Mouse (Mus musculus) kidney, adult 2 months (tissue): Measurements from ENCODE around the gene Ptprn2.

ENCODE experiments used
- CTCF ChIP-seq: fragments of 200-500 bp; conservative IDR thresholded peaks from 2 replicates; pipeline ENCODE4 v1.5.1; 2011; ENCODE audit warnings: low read depth, mild to moderate bottlenecking, control low read depth, low read length, moderate library complexity, mixed read lengths; ENCODE audit not compliant: insufficient read depth, insufficient read length
- POLR2A ChIP-seq: fragments of 200-500 bp; IDR thresholded peaks from one replicate; pipeline ENCODE4 v1.6.1; 2011; ENCODE audit warnings: low read depth, low read length, control low read depth

DNA sequence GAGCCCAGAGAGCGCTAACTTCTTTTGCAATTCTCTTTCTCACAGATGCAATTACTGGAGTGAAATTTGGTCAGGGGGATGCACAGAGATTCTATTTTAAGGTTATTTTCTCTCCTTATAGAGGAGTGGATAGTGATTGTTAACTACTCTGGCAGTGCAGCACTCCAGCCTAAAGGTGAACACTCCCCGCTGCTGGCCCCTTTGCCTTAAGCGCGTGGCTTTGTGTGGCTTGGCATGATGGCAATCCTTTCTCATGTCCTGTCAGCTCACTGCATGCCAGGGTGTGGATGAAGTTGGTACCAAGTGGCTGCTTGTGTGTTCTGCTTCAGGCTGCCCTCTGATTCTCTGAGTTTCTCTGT is 156.7 kb downstream of the Ptprn2 start:
- no peak for TF ChIP-seq CTCF
- TF ChIP-seq POLR2A, result no peak
